Mouse (Mus musculus) forebrain, embryonic 16.5 days (tissue): ENCODE results near the gene Mtrr. TPM values are rescaled to one million over a fixed set of nuclear protein-coding genes. Genes with fewer than 3 reads are reported as not detected.

Experiments
- ATAC-seq: fragments of 200-750 bp; cut with Nextera tagmentation; 2 replicates; pipeline ENCODE4 v1.8.0; 2017; ENCODE audit warnings: mild to moderate bottlenecking, moderate library complexity
- H3K27ac ChIP-seq: fragments of 300-500 bp; sonication (generic); 2 replicates; pipeline ENCODE4 v1.5.1; 2014; ENCODE audit warnings: low read length, control low read depth
- H3K27me3 ChIP-seq: fragments of 300-500 bp; sonication (generic); replicated peaks from 2 replicates; pipeline ENCODE4 v1.6.1; 2014; ENCODE audit warnings: low read length; ENCODE audit not compliant: control insufficient read depth, insufficient read depth
- H3K36me3 ChIP-seq: fragments of 300-500 bp; sonication (generic); 2 replicates; pipeline ENCODE4 v1.6.1; 2014; ENCODE audit not compliant: control insufficient read depth, insufficient read depth
- H3K4me1 ChIP-seq: fragments of 300-500 bp; sonication (generic); replicated peaks from 2 replicates; pipeline ENCODE4 v1.6.1; 2014; ENCODE audit warnings: low read length; ENCODE audit not compliant: control insufficient read depth, insufficient read depth
- H3K4me2 ChIP-seq: fragments of 300-500 bp; sonication (generic); 2 replicates; pipeline ENCODE4 v1.6.1; 2014; ENCODE audit warnings: mild to moderate bottlenecking, low read length, control low read depth
- H3K4me3 ChIP-seq: fragments of 300-500 bp; sonication (generic); replicated peaks from 2 replicates; pipeline ENCODE4 v1.5.1; 2014; ENCODE audit warnings: mild to moderate bottlenecking, low read length, control low read depth
- H3K9ac ChIP-seq: fragments of 300-500 bp; sonication (generic); replicated peaks from 2 replicates; pipeline ENCODE4 v1.6.1; 2014; ENCODE audit warnings: low read depth, low read length, control low read depth
- H3K9me3 ChIP-seq: fragments of 300-500 bp; sonication (generic); 2 replicates; pipeline ENCODE4 v1.6.1; 2016; ENCODE audit warnings: low read length; ENCODE audit not compliant: control insufficient read depth
- WGBS: fragments of 180-500 bp; shearing (Covaris S2); extraction: QIAGEN DNeasy Blood & Tissue Kit; methylation state at CpG from one replicate; pipeline ENCODE4 v1.1.7; 2014; 5-methylcytosine and 5-hydroxymethylcytosine counted together
- polyA plus RNA-seq: library from polyadenylated mRNA; unstranded; fragments of >200 nt; fragmentation: Nextera tagmentation; extraction: Ambion mirVana; gene quantifications from 2 replicates; pipeline ENCODE4 v1.2.1, GENCODE M21; 2015

The Mtrr gene
- polyA plus RNA-seq, 1 experiment from 2014 or later: 17.3 TPM

GRCm38 (mm10) chr13:68597199-68597598, 15.2 kb upstream of the Mtrr start, which contains the start of gene 1700001L19Rik:
TSS of gene 1700001L19Rik (plus strand) at chr13:68597421.
- Histone ChIP-seq H3K4me3 (peak within 1 kb of the TSS; percentile 32), H3K4me1 (peaks cover 2% of the 10 kb centered on the region; the same call in 1 of the 2 replicates), H3K9me3 (no peaks in the 10 kb centered on the region), H3K27ac (no peak within 1 kb of the TSS), H3K27me3 (no peaks in the 10 kb centered on the region), H3K9ac (no peak within 1 kb of the TSS; the same call in 1 of the 2 replicates), H3K36me3 (peaks cover 11% of the 10 kb centered on the region; the same call in 1 of the 2 replicates), H3K4me2 (peak within 1 kb of the TSS; percentile 52)
- ATAC-seq: no peak
- 4% methylated on average over 10 of the region's 10 CpGs for WGBS

DNA sequence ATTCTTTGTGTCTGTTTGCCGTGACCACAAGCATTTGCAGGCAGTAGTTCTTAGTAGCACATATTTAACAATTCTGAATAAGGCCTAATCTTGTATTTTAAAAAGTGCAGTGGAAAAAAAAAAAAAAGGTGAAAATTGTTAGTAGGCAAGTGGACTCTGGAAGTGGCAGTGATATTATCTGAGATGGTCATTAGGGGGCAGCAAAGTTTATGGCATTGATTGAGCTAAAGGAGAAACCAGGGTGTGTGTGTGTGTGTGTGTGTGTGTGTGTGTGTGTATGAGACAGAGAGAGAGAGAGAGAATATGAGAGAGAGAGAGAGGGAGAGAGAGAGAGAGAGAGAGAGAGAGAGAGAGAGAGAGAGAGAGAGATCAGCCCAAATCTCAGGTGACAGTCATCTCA, 11.8 kb upstream of the Mtrr start:
- ATAC-seq: 0 out of 2 replicates have a peak, but pooled peaks have one; percentile 24
- no peak overlapping the region for H3K4me2 ChIP-seq
- H3K36me3 ChIP-seq: peaks cover 33% of the 10 kb centered on the region
- H3K9ac ChIP-seq: no peak overlapping the region
- no peak overlapping the region for H3K27ac ChIP-seq
- peaks cover 2% of the 10 kb centered on the region; the same call in 1 of the 2 replicates for H3K4me1 ChIP-seq
- H3K4me3 ChIP-seq: no peak overlapping the region
- H3K9me3 ChIP-seq: no peaks in the 10 kb centered on the region
- no peaks in the 10 kb centered on the region for H3K27me3 ChIP-seq
- 85% methylated on average over 1 of the region's 1 CpGs for WGBS

DNA sequence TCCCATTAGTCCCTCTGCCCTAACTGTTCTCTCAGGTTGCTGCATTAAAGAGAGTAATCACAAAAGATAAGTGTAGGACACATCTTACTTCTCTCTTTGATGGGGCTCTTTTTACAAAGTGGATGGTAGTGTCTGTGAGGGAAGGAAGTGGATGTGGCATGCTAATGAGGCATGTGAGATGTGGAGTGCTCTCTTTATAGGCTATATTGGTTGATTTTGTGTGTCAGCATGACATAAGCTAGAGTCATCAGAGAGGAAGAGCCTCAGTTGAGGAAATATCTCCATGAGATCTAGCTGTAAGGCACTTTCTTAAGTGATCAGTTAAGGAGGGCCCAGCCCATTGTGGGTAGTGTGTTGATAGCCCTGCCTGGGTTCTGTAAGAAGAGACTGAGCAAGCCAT, 6.4 kb upstream of the Mtrr start:
- Histone ChIP-seq H3K9ac (no peak overlapping the region), H3K4me3 (no peak overlapping the region), H3K4me1 (peaks cover 3% of the 10 kb centered on the region; the same call in 1 of the 2 replicates), H3K9me3 (no peaks in the 10 kb centered on the region), H3K27me3 (no peaks in the 10 kb centered on the region), H3K4me2 (no peak overlapping the region), H3K27ac (no peak overlapping the region), H3K36me3 (peaks cover 65% of the 10 kb centered on the region)
- no peak for ATAC-seq

DNA sequence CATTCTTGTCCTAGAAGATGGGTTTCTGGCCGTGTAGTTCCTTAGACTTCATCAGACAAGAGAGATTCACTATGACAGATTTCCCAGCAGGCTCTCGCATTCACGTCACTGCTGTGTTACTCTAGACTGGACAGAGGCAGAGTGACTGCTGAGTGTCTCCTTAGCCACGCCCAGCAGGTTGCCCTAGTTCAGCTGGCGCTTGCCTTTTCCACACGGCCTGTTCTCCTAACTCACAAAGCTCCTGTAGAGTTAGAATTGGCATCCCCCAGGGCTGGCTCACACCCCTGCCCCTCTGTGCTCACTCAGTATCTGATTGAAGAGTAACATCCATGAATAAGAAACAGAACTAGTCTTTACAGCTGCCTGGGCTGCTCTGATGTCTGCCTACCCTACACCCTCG, 3.5 kb upstream of the Mtrr start:
- H3K4me1 ChIP-seq: peaks cover 20% of the 10 kb centered on the region
- no peaks in the 10 kb centered on the region for H3K27me3 ChIP-seq
- peaks cover 49% of the 10 kb centered on the region for H3K36me3 ChIP-seq
- H3K9me3 ChIP-seq: no peaks in the 10 kb centered on the region
- ATAC-seq: no peak
- H3K9ac ChIP-seq: no peak overlapping the region
- 82% methylated on average over 7 of the region's 7 CpGs for WGBS
- H3K27ac ChIP-seq: no peak overlapping the region
- H3K4me3 ChIP-seq: no peak overlapping the region
- H3K4me2 ChIP-seq: no peak overlapping the region

- WGBS: 93% methylated on average over 11 of the region's 11 CpGs
- H3K27ac ChIP-seq: no peak overlapping the region
- H3K4me3 ChIP-seq: no peak overlapping the region
- H3K36me3 ChIP-seq: peaks cover 37% of the 10 kb centered on the region
- H3K27me3 ChIP-seq: no peaks in the 10 kb centered on the region
- ATAC-seq: no peak
- no peak overlapping the region for H3K9ac ChIP-seq
- H3K4me1 ChIP-seq: peaks cover 23% of the 10 kb centered on the region
- H3K4me2 ChIP-seq: no peak overlapping the region
- H3K9me3 ChIP-seq: no peaks in the 10 kb centered on the region
These were observed 2.0 kb upstream of the Mtrr start for GRCm38 (mm10) chr13:68583961-68584360.

- Histone ChIP-seq H3K27me3 (no peaks in the 10 kb centered on the region), H3K4me2 (peak overlapping the region; percentile 73), H3K36me3 (peaks cover 22% of the 10 kb centered on the region), H3K9ac (peak overlapping the region; percentile 82), H3K27ac (peak overlapping the region; percentile 82), H3K4me1 (peaks cover 23% of the 10 kb centered on the region), H3K9me3 (no peaks in the 10 kb centered on the region), H3K4me3 (peak overlapping the region; percentile 89)
- WGBS: 0% methylated on average over 11 of the region's 11 CpGs
- peak; percentile 9 for ATAC-seq
These were observed 500 bp upstream of the Mtrr start for GRCm38 (mm10) chr13:68582517-68582780.

DNA sequence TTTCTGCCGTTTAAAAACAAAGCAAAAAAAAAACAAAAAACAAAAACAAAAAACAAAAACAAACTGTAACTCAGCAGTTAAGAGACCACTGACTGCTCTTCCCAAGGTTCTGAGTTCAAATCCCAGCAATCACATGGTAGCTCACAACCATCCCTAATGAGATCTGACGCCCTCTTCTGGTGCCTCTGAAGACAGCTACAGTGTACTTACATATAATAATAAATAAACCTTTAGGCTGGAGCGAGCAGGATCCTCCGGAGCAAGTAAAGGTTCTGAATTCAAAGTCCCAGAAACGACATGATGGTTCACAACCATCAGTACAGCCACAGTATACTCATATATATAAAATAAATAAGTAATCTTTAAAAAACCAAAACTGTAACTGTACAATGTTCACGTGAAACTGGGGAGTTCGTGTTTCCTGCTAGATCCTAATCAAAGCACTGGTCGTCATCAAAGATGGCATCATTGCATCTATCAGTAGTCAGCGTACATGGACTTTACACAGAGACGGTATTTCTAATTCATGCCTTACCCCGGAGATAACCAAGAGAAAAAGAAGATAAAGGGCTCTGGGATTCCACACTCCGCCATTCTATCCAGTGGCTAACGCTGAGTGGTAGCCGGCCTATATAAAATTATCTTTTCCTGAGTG, 736 bp downstream of the Mtrr start:
- Histone ChIP-seq H3K9me3 (no peaks in the 10 kb centered on the region), H3K4me2 (peak overlapping the region; percentile 84), H3K9ac (peak overlapping the region; percentile 66), H3K36me3 (peaks cover 20% of the 10 kb centered on the region), H3K4me1 (peaks cover 23% of the 10 kb centered on the region), H3K4me3 (peak overlapping the region; percentile 89), H3K27me3 (no peaks in the 10 kb centered on the region), H3K27ac (peak overlapping the region; percentile 55)
- WGBS: 27% methylated on average over 14 of the region's 14 CpGs
- ATAC-seq: no peak

GRCm38 (mm10) chr13:68577945-68578344, 4.0 kb downstream of the Mtrr start:
- H3K4me2 ChIP-seq: no peak overlapping the region
- no peak overlapping the region for H3K27ac ChIP-seq
- 0 out of 2 replicates have a peak, but pooled peaks cover 8% of the 10 kb centered on the region for H3K36me3 ChIP-seq
- no peaks in the 10 kb centered on the region for H3K9me3 ChIP-seq
- 79% methylated on average over 7 of the region's 7 CpGs for WGBS
- no peaks in the 10 kb centered on the region for H3K27me3 ChIP-seq
- no peak overlapping the region for H3K4me3 ChIP-seq
- H3K4me1 ChIP-seq: peaks cover 16% of the 10 kb centered on the region
- no peak overlapping the region for H3K9ac ChIP-seq
- no peak for ATAC-seq

GRCm38 (mm10) chr13:68574398-68574797, 7.6 kb downstream of the Mtrr start:
- no peaks in the 10 kb centered on the region for H3K9me3 ChIP-seq
- no peak overlapping the region for H3K9ac ChIP-seq
- no peak for ATAC-seq
- H3K36me3 ChIP-seq: peaks cover 19% of the 10 kb centered on the region
- H3K27me3 ChIP-seq: no peaks in the 10 kb centered on the region
- WGBS: 76% methylated on average over 4 of the region's 4 CpGs
- H3K4me1 ChIP-seq: no peaks in the 10 kb centered on the region
- no peak overlapping the region for H3K4me3 ChIP-seq
- H3K27ac ChIP-seq: no peak overlapping the region
- no peak overlapping the region for H3K4me2 ChIP-seq
